Mouse (Mus musculus) 416B (cell line): ENCODE data around the gene Ece1.

Source experiments
- DNase-seq: peaks from one replicate; pipeline ENCODE4 v3.0.0; 2011; ENCODE audit warnings: low read depth

Gene Ece1

DNA sequence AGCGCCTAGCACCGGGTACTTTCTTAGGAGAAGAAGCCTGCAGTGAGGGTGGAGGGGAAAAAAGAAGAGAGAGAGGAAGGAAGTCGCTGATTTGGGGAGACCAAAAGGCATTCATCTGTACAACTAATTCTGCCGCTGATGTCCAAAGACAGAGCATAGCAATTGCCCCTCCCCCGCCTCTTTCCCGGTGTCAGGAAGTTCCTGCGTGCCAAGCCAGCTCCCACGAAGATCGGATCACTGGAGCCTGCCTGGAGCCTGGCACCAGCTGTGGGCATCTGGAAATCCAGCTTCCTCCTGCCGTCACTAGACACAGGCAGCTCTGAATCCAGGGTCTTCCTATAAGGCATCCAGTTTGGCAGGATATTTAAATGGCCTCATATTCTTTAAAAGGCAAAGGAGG lies 122.2 kb downstream of the Ece1 start:
- no peak for DNase-seq

DNA sequence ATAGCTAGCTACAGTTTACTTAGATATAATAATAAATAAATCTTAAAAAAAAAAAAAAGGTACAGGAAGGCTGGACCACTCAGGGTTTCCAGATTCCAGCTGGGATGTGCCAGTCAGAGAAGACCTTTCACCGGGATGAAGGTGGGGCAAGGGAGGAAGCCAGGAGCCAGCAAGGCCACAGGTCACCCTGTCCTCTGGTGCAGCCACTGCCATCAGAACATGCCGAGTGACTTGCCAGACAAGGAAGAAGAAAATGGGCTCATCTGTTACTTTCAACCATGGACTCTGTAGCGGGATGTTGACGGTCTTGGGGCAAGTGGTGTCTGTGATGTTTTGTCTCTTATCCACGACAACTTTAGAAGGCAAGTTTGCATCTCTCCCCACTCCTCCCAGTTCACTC lies 122.7 kb downstream of the Ece1 start:
- no peak for DNase-seq

DNA sequence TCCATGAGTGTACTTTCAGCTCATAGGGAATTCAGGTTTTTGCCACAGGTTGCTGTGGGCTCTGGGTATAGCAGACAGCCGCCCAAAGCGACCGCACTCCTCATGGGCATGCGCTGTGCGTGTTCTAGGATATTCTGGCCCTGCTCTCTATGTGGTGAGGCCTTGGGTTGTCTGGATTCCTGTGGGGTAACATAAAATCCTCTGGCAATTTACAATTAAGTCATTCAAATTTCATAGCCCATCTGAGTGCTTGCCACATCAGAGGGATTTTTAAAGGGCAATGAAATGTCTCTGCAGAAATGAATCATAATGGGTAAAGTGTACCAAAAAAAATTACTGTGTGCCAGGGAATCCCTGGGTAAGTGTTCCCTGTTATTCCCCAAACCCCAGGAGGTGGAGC lies 127.4 kb downstream of the Ece1 start:
- DNase-seq = no peak

DNA sequence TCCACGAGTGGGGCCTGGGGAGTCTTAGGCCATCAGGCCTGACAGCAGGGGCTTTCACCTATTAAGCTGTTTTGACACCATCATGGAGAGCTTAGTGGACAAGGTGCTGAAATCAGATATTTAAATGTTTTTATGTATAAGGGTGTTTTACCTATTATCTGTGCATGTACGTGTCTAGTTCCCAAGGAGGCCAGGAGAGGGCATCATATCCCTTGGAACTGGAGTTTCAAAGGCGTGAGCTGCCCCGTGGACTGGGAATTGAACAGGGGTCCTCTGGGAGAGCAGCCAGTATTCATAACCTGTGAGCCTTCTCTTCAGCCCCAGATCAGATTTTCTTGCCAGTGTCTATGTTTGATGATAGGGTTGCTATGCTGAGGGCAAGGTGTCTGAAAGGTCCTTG lies 128.4 kb downstream of the Ece1 start:
- DNase-seq = no peak

DNA sequence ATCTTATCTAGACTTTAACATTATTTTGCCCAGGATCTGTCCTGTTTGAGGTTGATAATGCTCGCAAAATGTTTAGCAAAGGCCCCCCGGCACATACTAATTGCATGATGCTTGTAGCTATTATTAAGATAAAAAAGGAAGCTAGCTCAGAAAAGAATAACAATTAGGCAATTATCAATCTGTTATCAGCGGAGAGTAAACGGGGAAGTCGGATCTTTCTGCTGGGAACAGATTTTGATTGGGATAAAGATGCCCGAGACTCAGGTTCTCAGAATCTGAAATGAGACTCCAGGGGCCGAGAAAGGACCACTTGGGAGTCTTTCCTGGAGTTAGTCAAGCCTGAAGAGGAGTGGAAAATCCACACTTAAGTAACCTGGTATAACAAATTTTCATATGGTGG lies 129.2 kb downstream of the Ece1 start:
- DNase-seq = no peak

DNA sequence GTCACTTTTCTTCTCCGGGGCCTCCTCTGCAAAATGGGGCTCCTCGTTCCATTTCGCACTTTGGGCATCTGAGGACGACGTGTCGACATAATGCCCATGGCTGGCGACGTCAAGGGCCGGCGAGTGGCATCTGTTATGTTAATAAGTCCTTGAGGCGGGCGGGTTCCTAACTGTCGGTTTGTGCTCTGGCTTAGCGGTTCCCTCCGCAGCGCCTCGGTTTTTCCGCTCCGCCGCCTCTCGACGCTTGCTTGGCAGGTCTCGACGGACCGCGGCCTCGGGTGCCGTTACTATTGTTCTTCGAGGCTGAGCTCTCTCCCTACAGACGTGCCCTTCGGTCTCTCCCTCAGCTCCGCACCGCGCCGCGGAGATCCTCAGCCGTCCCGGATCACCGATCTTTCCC lies 130.9 kb downstream of the Ece1 start, which contains the start of gene Eif4g3:
TSS of gene Eif4g3 (plus strand) at position 133 of the 400 bp plus-strand sequence.
- DNase-seq = no peak

DNA sequence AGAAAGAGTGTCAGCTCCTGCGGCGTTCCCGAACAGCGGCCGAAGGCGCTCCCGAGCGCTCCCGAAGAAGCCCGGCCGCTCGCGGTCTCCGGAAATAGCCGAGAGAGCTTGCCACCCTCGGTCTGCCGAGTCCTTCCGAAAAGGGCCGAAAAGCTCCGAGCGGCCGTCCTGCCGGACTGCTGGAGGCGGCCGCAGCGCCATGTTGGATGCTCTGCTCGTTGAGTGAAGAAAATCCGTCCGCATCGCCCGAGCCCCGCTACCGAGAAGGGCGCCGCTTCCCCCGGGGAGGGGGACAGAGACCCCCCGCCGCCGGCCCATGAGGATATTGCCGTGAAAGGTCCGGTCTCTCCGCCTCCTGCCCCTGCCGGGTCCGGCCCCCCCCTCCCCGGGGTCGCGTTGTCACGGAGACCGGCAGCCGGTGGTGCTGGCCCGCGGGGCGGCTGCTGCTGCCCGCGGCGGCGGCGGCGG lies 131.3 kb downstream of the Ece1 start:
- DNase-seq = peak; percentile 94

DNA sequence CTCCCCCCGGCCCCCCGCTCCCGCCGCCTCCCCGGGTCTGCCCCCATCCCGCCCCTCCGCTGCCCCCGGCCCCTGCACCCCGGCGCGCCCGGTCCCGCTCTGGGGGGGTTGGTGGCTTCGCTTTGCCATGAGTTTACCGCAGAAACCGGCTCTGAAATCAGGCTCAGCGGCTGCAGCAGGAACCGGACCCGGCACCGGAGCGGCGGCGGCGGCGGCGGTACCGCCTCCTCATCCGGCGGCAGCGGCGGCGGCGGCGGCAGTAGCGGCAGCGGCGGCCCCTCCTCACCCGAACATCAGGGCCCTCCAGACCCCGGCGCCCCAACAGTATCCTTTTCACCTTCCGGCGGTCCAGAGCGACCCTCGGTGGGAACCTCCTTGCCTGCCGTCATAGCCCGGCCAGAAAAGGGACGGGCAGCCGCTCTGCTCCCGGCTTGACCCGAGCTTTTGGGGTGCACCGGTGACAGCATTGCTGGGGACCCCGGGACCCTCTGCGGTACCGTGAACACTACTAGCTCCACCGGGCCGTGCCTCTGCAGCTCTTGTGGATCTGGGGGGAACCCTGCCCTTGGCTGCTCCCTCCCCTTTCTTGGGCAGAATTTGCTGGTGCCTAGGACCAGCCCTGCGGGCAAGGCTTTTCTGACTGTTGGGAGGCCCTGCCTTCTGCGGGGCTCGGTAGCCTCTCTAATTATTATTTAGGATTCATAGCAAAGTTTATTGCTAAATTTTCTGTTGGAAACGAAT lies 132.0 kb downstream of the Ece1 start:
- DNase-seq = peak; percentile 53

DNA sequence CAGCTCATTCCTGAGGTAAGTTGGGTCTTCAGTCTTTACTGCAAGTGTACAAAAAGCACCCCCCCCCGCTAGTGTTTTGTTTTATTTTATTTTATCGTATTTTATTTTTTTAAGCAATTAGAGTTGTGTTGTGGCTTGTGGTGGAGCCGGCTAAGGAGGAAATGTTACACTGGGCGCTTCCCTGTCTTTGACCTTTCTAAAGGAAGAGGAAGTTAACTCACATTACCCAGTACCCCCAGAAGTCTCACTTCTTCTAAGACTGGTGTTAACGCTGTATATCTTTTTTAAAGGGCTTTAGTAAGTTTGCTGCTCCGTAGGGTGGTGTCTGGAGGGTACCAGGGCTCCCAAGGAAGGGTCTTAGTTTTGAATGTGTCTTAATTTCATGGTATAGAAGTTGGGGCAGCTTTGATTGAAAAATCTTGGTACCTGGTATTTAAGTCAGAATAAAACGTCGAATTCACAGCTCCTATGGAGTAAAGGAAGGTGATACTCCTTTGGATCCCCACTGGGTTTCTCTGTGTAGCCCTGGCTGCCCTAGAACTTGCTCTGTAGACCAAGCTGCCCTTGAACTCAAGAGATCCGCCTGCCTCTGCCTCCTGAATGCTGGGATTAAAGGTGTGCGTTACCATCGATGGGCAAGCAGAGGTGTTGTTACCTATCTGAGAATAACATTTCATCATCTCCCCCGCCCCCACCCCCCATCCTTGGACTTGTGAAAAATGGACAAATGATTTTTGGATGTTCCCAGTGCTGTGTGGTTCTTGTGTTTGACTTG lies 132.7 kb downstream of the Ece1 start:
- peak; percentile 73 for DNase-seq

DNA sequence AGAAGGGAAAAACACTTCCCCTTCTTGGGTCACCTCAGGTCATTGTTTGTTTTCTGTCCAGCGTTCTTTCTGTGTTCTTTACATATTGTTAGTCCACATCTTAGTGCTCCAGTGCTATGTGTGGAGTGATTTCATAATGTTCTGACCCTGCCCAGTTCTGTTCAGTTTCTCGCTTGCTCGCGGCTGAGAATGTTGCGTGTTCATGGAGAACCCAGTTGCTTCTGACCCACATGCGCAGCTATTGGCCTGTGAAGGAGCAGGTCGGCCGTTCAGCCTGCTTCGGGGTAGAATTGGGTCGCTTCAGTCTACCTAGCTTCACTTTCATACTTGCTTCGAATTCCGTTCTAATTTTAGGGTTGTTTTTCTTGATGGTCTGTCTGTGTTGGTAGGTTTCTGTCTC lies 133.4 kb downstream of the Ece1 start:
- DNase-seq = no peak

DNA sequence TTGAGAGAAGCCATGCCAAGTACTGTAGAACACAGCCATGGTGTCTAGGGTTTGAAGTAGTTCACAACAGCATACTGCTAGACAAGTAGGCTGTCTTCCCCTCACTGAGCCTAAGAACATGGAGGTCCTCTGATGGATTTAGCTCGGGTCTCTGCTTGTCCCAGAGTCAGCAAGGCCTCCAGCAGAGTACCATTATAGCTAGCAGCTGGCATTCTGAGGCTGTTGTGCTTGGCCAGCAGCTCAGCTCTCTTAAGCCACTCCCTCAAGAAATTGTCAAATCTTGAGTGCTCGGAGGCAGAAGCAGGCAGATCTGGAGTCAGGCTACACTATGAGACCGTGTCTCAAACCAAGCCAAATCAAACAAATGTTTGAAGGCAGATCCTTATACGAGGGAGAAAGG lies 136.2 kb downstream of the Ece1 start:
- no peak for DNase-seq

DNA sequence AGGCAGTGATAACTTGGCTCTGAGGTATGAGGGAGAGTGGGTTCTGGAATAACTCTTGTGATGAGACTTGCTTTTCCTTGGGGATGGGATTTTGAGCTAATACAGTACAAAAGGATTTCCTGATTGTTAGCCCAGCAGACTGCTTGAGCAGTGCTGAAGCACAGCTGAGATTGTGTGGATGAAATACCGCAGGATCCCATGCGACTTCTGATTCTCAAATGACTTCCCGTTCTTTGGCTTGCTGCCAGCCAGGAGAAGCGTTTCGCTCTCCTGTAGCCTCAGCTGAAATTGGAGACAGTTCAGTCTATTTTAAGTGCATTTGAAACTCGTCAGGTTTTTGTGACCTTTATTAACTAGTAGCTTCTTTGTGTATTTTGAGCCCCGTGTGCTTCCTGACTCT lies 138.6 kb downstream of the Ece1 start:
- peak; percentile 46 for DNase-seq

DNA sequence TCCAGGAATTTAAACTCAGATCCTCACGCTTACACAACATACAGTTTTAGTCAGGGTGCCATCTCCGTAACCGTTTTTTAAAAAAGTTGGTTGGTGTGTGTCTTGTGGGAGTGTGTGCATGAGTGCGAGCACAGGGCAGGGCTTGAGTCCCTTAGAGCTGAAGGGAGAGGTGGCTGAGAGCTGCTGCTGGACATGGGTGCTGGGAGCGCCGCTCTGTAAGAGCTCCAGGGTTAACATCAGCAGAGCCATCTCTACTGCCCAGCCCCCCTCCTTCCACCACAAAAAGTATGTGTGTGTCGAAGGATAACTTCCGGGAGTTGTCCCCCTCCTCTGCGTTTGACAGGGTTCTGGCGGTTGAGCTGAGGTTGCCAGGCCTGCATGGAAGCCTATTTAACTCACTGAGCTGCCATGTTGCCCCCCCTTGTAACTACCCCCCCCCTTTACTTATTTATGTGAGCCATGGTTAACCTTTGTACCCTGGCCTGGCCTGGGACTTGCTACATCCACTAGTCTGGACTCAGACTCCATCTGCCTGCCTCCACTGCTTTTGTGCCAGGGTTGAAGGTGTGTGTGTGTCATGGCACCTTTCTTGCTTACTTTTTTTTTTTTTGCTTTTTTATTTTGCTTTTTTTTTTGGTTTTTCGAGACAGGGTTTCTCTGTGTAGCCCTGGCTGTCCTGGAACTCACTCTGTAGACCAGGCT lies 142.0 kb downstream of the Ece1 start:
- DNase-seq = no peak

DNA sequence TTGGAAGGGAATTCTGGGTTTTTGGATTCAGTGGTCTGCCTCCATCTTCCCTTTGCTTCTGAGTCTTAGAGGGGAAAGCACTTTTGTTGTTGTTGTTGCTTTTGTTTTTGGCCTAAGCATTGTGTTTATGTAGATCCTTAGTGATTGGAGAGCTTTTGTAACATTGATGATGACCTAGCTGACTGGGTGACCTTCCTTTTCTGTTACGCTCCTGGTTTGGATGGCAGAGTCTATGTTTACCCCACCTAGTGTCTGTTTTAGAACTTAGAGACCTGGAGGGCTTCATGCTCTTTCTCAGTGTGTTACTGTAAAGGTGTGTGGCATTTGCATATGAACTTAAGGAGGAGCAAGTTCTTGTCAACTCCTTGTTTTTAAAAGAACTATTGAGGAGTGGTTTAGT lies 143.7 kb downstream of the Ece1 start:
- no peak for DNase-seq

DNA sequence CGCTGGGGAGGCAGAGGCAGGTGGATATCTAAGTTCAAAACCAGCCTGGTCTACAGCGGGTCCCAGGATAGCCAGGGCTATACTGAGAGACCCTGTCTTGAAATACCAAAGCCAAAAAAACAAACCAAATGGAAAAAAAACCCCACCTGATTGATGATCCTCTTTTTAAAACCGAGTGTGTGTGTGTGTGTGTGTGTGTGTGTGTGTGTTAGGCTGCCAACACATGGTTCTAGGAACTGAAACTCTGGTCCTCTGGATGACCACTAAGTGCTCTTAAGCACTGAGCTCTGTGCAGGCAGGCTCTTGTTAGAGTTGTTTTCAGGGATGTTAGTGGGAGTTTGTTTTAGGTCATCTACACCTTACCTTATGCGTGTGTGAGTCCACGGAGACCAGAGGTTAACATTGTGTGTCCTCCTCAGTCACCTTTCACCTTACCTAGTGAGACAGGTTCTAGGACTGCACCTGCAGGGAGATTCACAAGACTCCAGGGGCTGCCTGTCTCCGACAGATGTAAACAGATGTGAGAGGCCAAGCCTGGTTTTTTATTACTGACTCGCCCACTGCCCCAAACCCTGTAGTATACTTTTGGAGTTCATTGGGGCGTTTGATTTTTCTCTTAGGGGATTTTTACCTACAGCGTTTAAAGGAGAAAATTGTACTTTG lies 145.0 kb downstream of the Ece1 start:
- no peak for DNase-seq

DNA sequence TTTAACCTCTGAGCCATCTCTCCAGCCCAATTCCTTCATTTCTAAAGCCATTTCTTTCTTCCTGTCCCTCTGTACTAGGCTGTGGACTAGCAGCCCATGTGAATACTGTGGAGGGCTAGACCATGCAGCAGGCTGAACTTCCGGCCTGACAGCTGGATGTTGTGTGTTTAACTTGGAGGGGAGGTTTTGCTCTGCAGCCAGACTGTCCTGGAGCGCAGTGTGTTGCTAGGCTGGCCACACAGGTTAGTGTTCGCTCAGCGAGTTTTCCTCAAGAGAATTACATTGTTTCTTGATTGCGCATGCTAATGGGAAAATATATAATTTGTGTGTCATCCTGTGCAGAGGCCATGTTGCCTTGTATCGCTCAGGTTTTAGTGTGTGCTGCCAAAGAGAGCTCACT lies 146.6 kb downstream of the Ece1 start:
- DNase-seq = no peak

DNA sequence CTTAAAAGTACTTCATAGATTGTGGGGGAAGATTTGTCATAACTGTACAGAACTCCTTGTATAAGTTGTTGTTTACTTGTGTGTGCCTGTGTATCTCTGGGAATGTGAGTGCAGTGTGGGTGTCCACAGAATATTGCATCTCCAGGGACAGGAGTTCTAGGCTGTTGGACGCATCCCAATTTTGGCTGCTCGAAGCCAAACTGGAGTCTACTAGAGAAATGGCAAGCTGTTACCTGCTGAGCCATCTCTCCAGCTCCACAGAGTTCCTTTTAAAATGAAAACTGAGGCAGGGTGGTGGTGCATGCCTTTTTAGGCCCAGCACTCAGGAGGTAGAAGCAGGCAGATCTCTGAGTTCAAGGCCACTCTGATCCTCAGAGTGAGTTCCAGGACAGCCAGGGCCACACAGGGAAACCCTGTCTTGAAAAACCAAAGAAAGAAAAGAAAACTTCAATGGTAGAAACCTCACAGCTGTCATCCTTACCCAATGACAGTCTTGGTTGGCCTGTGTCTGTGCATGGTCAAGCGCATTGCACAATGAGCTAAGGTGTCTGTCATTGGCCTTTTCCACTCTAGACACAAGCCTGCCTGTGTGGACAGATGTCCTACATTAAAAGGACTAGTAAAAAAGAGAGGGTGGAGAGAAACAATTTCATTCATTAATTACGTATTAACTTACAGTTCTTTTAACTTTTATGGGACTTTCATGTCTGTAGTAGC lies 147.9 kb downstream of the Ece1 start:
- no peak for DNase-seq

DNA sequence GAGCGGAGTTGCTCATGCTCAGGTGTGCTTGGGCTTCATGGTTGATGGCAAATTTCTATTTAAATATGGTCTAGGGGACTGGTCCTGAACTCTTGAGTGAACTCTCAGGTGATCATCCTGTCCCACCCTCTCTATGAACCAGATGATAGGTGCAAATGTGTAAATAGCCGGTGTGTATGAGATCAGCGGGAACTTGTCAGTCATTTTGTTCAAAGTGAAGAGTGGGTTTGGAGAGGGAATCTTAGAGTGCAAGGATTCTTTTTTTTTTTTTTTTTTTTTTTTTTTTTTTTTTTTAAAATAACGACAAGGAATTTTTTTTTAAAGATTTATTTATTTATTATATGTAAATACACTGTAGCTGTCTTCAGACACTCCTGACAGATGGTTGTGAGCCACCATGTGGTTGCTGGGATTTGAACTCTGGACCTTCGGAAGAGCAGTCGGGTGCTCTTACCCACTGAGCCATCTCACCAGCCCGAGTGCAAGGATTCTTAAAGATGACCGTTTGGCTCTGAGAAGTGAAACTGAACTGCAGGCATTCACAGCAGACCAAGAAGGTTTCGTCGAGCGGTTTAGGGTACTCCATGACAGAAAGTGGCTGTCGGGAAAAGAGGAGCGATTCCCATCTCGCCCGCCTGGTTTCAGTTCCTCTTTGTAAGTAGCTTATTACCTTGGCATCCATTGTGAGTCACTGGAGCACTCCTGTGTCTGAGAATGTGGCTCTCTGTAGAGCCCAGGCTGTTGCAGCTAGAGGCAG lies 151.9 kb downstream of the Ece1 start:
- DNase-seq = no peak
